Mouse (Mus musculus) lung, embryonic 16.5 days (tissue): ENCODE data around the gene Als2. TPM values are rescaled to one million over a fixed set of nuclear protein-coding genes. Genes with fewer than 3 reads are reported as not detected.

Experiments
- ATAC-seq: fragments of 200-750 bp; cut with Nextera tagmentation; 2 replicates; pipeline ENCODE4 v1.8.0; 2017; ENCODE audit warnings: low read depth, mild to moderate bottlenecking, moderate library complexity
- H3K27ac ChIP-seq: fragments of 300-500 bp; sonication (generic); 2 replicates; pipeline ENCODE4 v1.5.1; 2014; ENCODE audit warnings: mild to moderate bottlenecking, control low read depth, low read length
- H3K27me3 ChIP-seq: fragments of 300-500 bp; sonication (generic); 2 replicates; pipeline ENCODE4 v1.6.1; 2014; ENCODE audit warnings: low read depth, low read length, mixed read lengths; ENCODE audit not compliant: control insufficient read depth, insufficient read depth
- H3K36me3 ChIP-seq: fragments of 300-500 bp; sonication (generic); 2 replicates; pipeline ENCODE4 v1.6.1; 2014; ENCODE audit warnings: low read length; ENCODE audit not compliant: control insufficient read depth, insufficient read depth
- H3K4me1 ChIP-seq: fragments of 300-500 bp; sonication (generic); replicated peaks from 2 replicates; pipeline ENCODE4 v1.6.1; 2014; ENCODE audit warnings: low read length, mixed read lengths; ENCODE audit not compliant: control insufficient read depth, insufficient read depth
- H3K4me2 ChIP-seq: fragments of 300-500 bp; sonication (generic); 2 replicates; pipeline ENCODE4 v1.6.1; 2014; ENCODE audit warnings: low read depth, low read length, control low read depth
- H3K4me3 ChIP-seq: fragments of 300-500 bp; sonication (generic); 2 replicates; pipeline ENCODE4 v1.5.1; 2014; ENCODE audit warnings: mild to moderate bottlenecking, low read length, control low read depth
- H3K9ac ChIP-seq: fragments of 300-500 bp; sonication (generic); 2 replicates; pipeline ENCODE4 v1.6.1; 2014; ENCODE audit warnings: low read length, control low read depth
- H3K9me3 ChIP-seq: fragments of 300-500 bp; sonication (generic); 2 replicates; pipeline ENCODE4 v1.6.1; 2016; ENCODE audit warnings: low read length; ENCODE audit not compliant: control insufficient read depth
- WGBS: fragments of 180-500 bp; shearing (Covaris S2); extraction: QIAGEN DNeasy Blood & Tissue Kit; methylation state at CpG from one replicate; pipeline ENCODE4 v1.1.7; 2014; 5-methylcytosine and 5-hydroxymethylcytosine counted together
- polyA plus RNA-seq: library from polyadenylated mRNA; unstranded; fragments of >200 nt; fragmentation: Nextera tagmentation; extraction: Ambion mirVana; gene quantifications from 2 replicates; pipeline ENCODE4 v1.2.1, GENCODE M21; 2015

The Als2 gene
- polyA plus RNA-seq, 1 experiment from 2014 or later, result 11.2 TPM

DNA sequence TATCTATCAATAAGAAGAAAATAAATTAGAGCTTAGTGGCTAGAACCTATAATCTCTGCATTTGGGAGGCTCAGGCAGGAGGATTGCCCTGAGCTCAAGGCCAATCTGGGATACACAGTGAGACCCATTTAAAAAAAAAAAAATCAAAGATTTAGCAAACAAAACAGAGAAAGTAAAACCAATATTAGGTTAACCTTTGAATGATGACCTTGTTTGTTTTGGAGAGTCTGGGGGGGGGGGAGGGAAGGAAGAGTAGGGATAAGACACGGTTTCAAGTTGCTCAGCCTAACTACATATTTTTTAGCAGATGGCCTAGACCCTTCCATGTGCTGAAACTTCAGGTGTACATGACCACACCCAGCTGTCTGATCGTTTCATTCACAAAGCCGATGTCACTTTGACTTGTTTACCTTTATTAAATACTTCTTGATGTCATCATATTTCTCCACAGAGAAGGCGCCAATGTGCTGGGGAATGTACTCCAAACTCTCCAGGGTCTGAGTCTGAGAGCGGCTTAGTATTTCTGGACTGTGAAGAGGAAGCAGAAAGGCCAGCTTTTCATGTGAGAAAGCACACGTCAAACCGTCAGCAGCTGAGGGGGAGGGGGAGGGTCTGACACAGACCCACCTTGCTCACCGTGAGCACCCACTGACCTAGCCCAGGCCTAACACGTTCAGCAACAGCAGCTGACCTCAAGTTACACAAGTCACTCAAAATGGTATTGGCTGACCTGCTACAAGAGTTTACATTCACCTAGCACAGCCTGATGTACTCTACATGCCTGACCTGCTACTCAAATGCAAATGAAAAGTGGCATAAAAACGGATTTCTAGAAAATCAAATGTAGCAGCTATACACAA is 62.3 kb downstream of the Als2 start:
- Histone ChIP-seq H3K27me3 (no peaks in the 10 kb centered on the region), H3K9me3 (no peaks in the 10 kb centered on the region), H3K36me3 (peaks cover 8% of the 10 kb centered on the region; the same call in 1 of the 2 replicates), H3K4me1 (no peaks in the 10 kb centered on the region), H3K4me2 (no peak overlapping the region), H3K9ac (no peak overlapping the region), H3K4me3 (no peak overlapping the region), H3K27ac (no peak overlapping the region)
- ATAC-seq, result no peak
- WGBS, result 40% methylated on average over 10 of the region's 10 CpGs

DNA sequence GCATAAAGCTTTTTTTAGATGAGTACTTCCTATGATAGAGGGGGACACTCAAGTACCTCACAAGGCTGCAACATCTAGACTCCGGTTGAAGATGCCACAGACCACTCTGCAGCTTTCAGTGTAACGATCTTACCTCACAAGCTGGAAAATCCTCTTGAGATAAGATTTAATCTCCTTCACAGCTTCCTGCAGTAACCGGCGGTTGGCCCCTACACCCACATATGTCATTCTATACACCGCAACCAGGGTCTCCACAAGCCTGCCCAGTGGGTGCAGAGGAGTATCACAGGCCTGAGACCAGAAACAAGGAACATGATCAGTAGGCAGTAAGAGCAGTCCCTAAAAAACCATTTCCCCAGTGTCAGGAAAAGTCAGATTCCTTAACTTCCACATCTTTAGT is 64.0 kb downstream of the Als2 start:
- Histone ChIP-seq H3K27ac (no peak overlapping the region), H3K4me3 (no peak overlapping the region), H3K9ac (no peak overlapping the region), H3K4me1 (no peaks in the 10 kb centered on the region), H3K36me3 (peaks cover 4% of the 10 kb centered on the region; the same call in 1 of the 2 replicates), H3K27me3 (no peaks in the 10 kb centered on the region), H3K9me3 (no peaks in the 10 kb centered on the region), H3K4me2 (no peak overlapping the region)
- WGBS, result 65% methylated on average over 5 of the region's 5 CpGs
- no peak for ATAC-seq

DNA sequence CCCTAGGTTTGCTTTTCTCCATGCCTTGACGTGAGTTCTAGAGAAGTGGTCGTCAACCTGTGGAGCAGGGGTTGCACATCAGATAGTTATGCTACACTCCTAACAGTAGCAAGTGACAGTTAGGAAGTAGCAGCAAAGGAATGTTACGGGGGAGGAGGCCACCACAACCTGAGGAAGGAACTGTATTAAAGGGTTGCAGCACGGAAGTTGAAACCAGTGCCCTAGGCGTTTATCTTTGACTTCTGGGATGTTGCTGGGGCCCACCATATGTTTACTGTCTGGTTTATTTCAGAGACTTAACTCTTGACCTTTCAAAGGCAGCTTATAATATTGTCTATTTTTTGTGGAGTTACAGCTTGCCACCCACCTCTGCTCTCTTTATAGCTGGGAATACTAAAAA is 65.2 kb downstream of the Als2 start:
- Histone ChIP-seq H3K27me3 (no peaks in the 10 kb centered on the region), H3K9ac (no peak overlapping the region), H3K9me3 (no peaks in the 10 kb centered on the region), H3K4me3 (no peak overlapping the region), H3K4me1 (no peaks in the 10 kb centered on the region), H3K4me2 (no peak overlapping the region), H3K27ac (no peak overlapping the region), H3K36me3 (peaks cover 8% of the 10 kb centered on the region)
- no peak for ATAC-seq
- 51% methylated on average over 5 of the region's 5 CpGs for WGBS

DNA sequence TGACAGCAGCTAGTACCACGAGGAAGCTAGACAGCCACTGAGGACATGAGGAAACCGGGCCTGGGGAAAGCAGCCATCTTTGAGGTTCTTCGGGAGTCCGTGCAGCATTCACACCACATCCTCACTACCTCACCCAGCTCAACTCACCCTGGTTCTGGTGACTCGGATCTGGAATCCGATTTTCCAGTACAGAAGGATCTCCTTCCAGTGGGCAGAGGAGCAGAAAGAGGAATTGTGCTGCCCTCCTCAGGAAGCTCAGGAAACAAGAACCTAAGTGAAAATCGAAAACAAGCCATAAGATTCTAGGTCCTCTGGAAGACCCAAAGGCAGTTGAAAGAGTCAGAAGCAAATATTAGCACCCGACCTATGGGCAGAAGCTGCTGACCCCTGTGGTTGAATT is 66.7 kb downstream of the Als2 start:
- Histone ChIP-seq H3K9ac (no peak overlapping the region), H3K4me2 (no peak overlapping the region), H3K27ac (no peak overlapping the region), H3K36me3 (peaks cover 11% of the 10 kb centered on the region), H3K9me3 (no peaks in the 10 kb centered on the region), H3K27me3 (no peaks in the 10 kb centered on the region), H3K4me1 (no peaks in the 10 kb centered on the region), H3K4me3 (no peak overlapping the region)
- no peak for ATAC-seq
- 79% methylated on average over 8 of the region's 8 CpGs for WGBS

DNA sequence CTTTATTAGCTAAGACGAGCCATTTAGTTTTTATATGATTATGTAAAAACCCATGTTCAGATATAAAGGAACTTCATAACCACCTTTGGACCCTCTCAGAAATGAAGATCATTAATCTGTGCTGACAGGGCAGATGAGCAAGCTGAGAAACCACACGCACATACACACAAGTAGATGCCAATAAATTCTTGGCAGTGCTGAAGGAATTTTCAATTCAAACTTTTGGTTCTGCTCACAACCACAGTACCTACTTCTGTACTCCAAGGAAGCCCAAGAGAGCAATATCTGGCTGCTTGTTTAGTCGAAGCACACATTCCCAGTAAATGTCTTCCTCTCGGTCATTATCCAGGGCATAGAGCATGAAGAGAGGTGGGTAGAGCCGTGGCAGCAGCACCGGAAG is 67.4 kb downstream of the Als2 start:
- Histone ChIP-seq H3K27ac (no peak overlapping the region), H3K4me3 (no peak overlapping the region), H3K9ac (no peak overlapping the region), H3K27me3 (no peaks in the 10 kb centered on the region), H3K4me2 (no peak overlapping the region), H3K36me3 (peaks cover 11% of the 10 kb centered on the region), H3K9me3 (no peaks in the 10 kb centered on the region), H3K4me1 (no peaks in the 10 kb centered on the region)
- 82% methylated on average over 6 of the region's 6 CpGs for WGBS
- no peak for ATAC-seq

DNA sequence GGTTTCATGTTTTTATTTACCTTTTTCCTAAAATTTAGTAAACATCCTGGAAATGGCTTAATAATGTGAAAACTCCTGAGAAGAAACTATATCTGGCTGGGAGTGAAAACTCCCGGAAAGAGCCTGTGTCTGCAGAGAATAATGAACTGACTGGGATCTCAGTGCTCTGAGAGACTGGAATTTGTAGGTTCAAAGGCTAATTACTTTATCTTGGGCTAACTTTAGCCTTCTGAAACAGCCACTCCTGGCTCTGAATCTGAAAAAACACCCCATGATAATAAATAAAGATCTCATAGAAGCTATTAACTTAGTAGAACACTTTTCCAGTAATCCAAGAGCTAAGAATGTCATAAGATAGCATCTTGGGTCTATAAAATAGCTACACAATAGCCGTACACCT is 68.5 kb downstream of the Als2 start:
- H3K4me1 ChIP-seq, result no peaks in the 10 kb centered on the region
- peaks cover 11% of the 10 kb centered on the region for H3K36me3 ChIP-seq
- no peaks in the 10 kb centered on the region for H3K9me3 ChIP-seq
- no peak overlapping the region for H3K27ac ChIP-seq
- H3K9ac ChIP-seq, result no peak overlapping the region
- 41% methylated on average over 2 of the region's 2 CpGs for WGBS
- ATAC-seq, result no peak
- H3K4me2 ChIP-seq, result no peak overlapping the region
- H3K27me3 ChIP-seq, result no peaks in the 10 kb centered on the region
- H3K4me3 ChIP-seq, result no peak overlapping the region

DNA sequence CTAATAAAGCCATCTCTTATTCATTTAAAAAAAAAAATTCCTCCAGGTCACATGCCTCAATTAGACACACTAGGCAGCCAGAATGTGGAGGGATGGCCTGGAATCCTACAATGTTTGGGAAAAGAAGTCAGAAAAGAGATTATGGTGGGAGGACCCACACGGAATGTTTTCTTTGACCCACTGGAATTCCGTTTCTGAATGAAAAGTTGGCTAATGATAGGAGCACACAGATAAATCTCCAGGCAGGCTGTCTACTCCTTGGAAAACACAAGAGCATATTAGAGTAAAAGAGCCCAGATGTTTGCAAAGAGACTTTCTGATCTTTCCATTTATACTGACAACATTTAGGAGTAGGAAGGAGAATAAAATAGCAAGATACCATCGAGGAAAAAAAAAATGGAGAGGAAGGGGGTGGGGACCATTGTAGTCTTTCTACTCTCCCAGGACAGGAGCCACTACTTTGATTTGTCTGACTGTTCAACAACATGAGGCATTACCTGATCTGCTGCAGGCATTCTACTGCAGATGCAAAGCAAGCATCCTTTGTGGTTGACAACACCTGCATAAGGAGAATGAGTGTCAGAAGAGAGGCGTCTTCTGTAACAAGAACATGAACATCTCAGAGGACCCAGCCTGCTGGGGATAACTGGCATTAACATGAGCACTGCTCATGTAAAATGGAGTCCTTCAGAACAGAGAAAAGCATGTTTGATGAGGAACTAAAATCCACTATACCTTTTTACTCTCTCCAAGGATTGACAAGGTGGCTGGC is 69.2 kb downstream of the Als2 start:
- no peak for ATAC-seq
- no peak overlapping the region for H3K27ac ChIP-seq
- no peak overlapping the region for H3K4me2 ChIP-seq
- no peaks in the 10 kb centered on the region for H3K4me1 ChIP-seq
- no peaks in the 10 kb centered on the region for H3K9me3 ChIP-seq
- WGBS, result 61% methylated on average over 4 of the region's 4 CpGs
- no peak overlapping the region for H3K9ac ChIP-seq
- H3K36me3 ChIP-seq, result peaks cover 11% of the 10 kb centered on the region
- no peak overlapping the region for H3K4me3 ChIP-seq
- no peaks in the 10 kb centered on the region for H3K27me3 ChIP-seq

DNA sequence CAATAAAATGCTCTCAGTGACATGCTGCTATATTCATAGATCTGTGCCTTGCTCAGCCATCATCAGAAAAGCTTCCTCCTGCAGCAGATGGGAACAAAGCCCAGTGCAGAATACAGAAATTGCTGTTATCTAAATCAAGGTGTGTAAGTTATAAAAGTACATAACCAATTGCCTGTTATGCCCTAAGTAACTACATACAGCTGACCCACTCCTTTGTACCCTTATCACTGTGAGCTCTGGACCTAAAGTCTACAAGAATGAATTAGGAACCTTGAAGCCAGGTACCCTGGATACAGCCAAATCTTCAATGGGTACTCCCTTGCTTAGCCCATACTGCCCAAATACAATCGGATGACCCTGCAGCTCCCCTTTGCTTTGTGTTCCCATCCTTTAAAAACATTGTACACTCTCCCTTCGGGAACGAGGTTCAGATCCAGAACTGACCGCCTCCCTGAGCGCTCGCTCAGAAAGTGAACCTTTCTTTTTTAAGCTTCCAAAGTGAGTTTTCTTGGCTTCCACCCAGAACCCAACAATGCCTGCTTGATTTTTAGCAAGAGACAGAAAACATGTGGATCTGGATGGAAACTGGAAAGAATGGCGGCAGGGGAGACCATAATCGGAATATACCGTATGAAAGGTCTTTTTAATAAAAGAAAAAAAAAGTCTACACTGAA is 70.7 kb downstream of the Als2 start:
- Histone ChIP-seq H3K4me3 (no peak overlapping the region), H3K4me1 (no peaks in the 10 kb centered on the region), H3K4me2 (no peak overlapping the region), H3K27ac (no peak overlapping the region), H3K36me3 (peaks cover 11% of the 10 kb centered on the region), H3K9ac (no peak overlapping the region), H3K9me3 (no peaks in the 10 kb centered on the region), H3K27me3 (no peaks in the 10 kb centered on the region)
- no peak for ATAC-seq
- 87% methylated on average over 9 of the region's 9 CpGs for WGBS

DNA sequence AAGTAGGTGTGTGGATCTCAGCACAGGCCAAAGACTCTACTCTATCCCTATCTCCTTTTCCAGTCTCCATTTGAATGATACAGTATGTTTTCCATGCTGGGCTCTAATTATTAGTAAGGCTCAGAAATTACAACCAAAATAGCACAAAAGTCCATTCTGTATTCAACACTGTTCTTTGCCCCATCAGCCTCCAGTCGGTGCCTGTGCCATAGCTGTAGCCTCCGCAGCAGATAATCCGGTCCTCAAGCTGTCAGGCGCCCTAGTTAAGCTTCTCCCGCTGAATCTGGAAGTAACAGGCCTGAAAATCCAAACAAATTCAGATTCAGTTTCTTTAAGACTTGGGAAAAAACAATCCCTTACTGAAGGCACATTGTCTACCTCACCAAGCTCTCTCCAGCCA is 73.1 kb downstream of the Als2 start:
- Histone ChIP-seq H3K9me3 (no peaks in the 10 kb centered on the region), H3K27ac (no peak overlapping the region), H3K4me2 (no peak overlapping the region), H3K36me3 (peaks cover 11% of the 10 kb centered on the region), H3K9ac (no peak overlapping the region), H3K4me3 (no peak overlapping the region), H3K4me1 (no peaks in the 10 kb centered on the region), H3K27me3 (no peaks in the 10 kb centered on the region)
- WGBS, result 77% methylated on average over 5 of the region's 5 CpGs
- no peak for ATAC-seq
